8 mouse cellular contexts compared by ENCODE assay signal in the genomic region with DNA sequence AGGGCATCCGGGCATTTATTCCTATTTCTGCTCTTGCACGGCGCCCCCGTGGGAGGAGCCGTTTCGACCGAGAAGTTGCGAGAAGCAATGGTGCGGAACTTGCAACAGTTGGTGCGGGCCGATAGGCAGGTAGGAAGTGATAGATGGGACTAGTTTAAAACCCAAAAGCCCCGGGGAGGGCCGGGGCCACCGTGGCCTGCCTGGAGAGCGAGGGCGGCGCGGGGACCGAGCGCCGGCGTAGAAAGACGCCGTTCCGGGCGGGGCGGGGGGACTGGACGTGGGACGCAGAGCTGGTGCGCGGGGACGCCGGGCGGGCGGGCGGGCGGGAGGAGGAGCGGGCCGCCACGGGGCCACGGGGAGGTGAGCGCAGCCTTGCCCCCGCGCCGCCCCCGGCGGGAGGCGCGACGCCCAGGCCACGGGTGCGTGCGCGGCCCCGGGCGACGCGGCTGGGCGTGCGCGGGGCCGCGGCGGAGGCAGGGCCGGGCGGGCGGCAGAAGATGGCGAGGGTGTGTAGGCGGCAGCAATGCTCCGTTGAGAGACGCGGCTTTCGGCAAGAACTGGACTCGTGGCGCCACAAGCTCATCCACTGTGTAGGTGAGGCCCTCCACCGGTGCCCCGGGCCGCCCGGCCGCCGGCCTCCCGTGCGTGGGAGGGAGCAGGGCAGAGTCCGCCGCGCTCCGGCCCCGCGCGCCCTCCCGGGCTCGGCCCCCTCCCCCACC. TPM values are rescaled to one million over a fixed set of nuclear protein-coding genes. Genes with fewer than 3 reads are reported as not detected.
DNase-seq lines count a peak whose midpoint lies in the region; ATAC-seq and TF ChIP-seq lines count a peak whose summit lies in the region.

A gene (plus strand): TSS at position 448 of the 719 bp plus-strand sequence.

- no peak for TF ChIP-seq CTCF in Patski (IDR thresholded peaks at IDR 0.05)

- POLR2A ChIA-PET in Patski (lab: Charles Lee): interaction anchor here (0.6 to 1.1 kb wide), 4 partner anchors 11 to 362 kb away, joined by 3 to 5 read pairs (median 4); no protein-coding TSS in a partner anchor

- no peak for DNase-seq in Patski (ENCODE audit: low read depth, low spot score)
- DNase-seq in cerebellum, postnatal 10 days: peak; percentile 90
- DNase-seq in frontal cortex, postnatal 14 days (ENCODE audit: low spot score in 2 of 2): peak; percentile 70 to 76
- peak; percentile 84 to 86 for DNase-seq in layer of hippocampus, postnatal 36 days
- peak; percentile 80 for DNase-seq in lung, postnatal 25 days (ENCODE audit: low spot score)
- DNase-seq in retina, embryonic 14.5 days (ENCODE audit: low spot score): peak; percentile 75
- peak; percentile 86 to 88 for DNase-seq in thymus, postnatal 36 days

- under 1% methylated on average over 64 of the region's 92 CpGs for WGBS in hindbrain, embryonic 13.5 days

- in situ Hi-C loops in Patski (cut with MboI; ENCODE audit: low pct_unique_long_range_greater_than_20kb): loop anchor here (5.0 kb wide), 1 partner anchor 165 kb away; no protein-coding TSS in a partner anchor

- ATAC-seq in Patski: peak; percentile 80
- ATAC-seq in hindbrain, embryonic 13.5 days (ENCODE audit: low FRiP score): peak; percentile 94

- H3K4me2 ChIP-seq in hindbrain, embryonic 13.5 days: peak within 1 kb of the TSS; percentile 71

- peak within 1 kb of the TSS; percentile 95 for H3K4me3 ChIP-seq in hindbrain, embryonic 13.5 days

- peak within 1 kb of the TSS; percentile 95 for H3K9ac ChIP-seq in hindbrain, embryonic 13.5 days

- CTCF ChIA-PET in Patski (lab: Charles Lee): interaction anchor here (1.7 to 3.0 kb wide), 2 partner anchors 40 to 165 kb away, joined by 5 to 14 read pairs; no protein-coding TSS in a partner anchor

- no peaks in the 10 kb centered on the region for H3K9me3 ChIP-seq in hindbrain, embryonic 13.5 days

- no peaks in the 10 kb centered on the region for H3K27me3 ChIP-seq in Patski
- 0 out of 2 replicates have a peak, but pooled peaks cover 3% of the 10 kb centered on the region for H3K27me3 ChIP-seq in hindbrain, embryonic 13.5 days

- H3K4me1 ChIP-seq in hindbrain, embryonic 13.5 days (replicated peaks): peaks cover 32% of the 10 kb centered on the region

- no peaks in the 10 kb centered on the region for H3K36me3 ChIP-seq in hindbrain, embryonic 13.5 days

- H3K27ac ChIP-seq in hindbrain, embryonic 13.5 days: peak within 1 kb of the TSS; percentile 99

RNA-seq across cellular contexts. Expression of the gene that starts here (rescaled TPM):
- 6.2 TPM for polyA plus RNA-seq in Patski (2021)
- polyA plus RNA-seq in hindbrain, embryonic 13.5 days (2015; fragmentation: Nextera tagmentation; extraction: Ambion mirVana): 26.5 and 27.9 TPM in 2 replicates
- 10 to 100 TPM; 19.0 to 21.4 TPM for total RNA-seq in layer of hippocampus, postnatal 36 days (2021)
